ENCODE assay signal across 25 mouse cellular contexts in the genomic region with DNA sequence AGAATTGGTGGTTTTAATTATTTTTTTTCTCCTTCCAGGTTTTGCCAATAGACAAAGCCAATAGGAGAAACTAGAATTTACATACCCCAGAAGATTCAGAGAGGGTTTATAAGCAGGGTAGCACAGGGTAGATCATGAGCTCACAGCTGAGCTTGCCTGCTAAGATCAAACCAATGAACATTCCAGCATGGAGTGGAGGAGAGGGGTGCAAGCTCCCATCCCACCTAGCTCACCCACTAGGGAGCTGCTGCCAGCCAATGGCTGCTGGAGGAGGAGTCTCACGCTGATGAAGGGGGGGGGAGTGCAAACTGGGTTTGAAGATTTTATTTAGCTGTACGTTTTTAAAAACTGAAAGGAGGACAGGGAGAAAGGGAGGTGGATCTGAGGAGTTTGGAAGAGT. TPM values are rescaled to one million over a fixed set of nuclear protein-coding genes. Genes with fewer than 3 reads are reported as not detected.
DNase-seq lines count a peak whose midpoint lies in the region; ATAC-seq lines count a peak whose summit lies in the region.
"Had no signal": no experiment of that assay in that cellular context is flagged by ENCODE, and none has a peak within 500 bp of the region (broad histone marks: within the 10 kb centered on the region; RNA-seq: fewer than 3 reads in every experiment).

No protein-coding gene starts in this region.

- intact Hi-C loops in heart, postnatal 25 days (cut with DNase I) = no loop called here

- peak overlapping the region; percentile 28 for H3K4me3 ChIP-seq in megakaryocyte, embryonic 14.5 days (replicated peaks)
- no peak overlapping the region for H3K4me3 ChIP-seq in midbrain, embryonic 16.5 days (ENCODE audit: low read depth, low read length)
- no peak overlapping the region for H3K4me3 ChIP-seq in midbrain, embryonic 10.5 days
- H3K4me3 ChIP-seq: embryonic facial prominence, embryonic 12.5 days; embryonic facial prominence, embryonic 15.5 days; forebrain, embryonic 12.5 days; heart, adult 2 months; heart, embryonic 12.5 days; heart, embryonic 15.5 days had no signal

- H3K27me3 ChIP-seq in megakaryocyte, embryonic 14.5 days (replicated peaks) = peaks cover 29% of the 10 kb centered on the region
- H3K27me3 ChIP-seq in midbrain, embryonic 16.5 days (ENCODE audit: control insufficient read depth, insufficient read depth, low read depth, low read length) = no peaks in the 10 kb centered on the region
- H3K27me3 ChIP-seq in midbrain, embryonic 10.5 days (ENCODE audit: low read depth, poor library complexity, severe bottlenecking) = no peaks in the 10 kb centered on the region
- H3K27me3 ChIP-seq: embryonic facial prominence, embryonic 12.5 days; embryonic facial prominence, embryonic 15.5 days; forebrain, embryonic 12.5 days; heart, embryonic 12.5 days; heart, embryonic 15.5 days had no signal

- H3K9ac ChIP-seq in midbrain, embryonic 16.5 days (ENCODE audit: low read depth, low read length) = no peak overlapping the region
- H3K9ac ChIP-seq: embryonic facial prominence, embryonic 12.5 days; embryonic facial prominence, embryonic 15.5 days; forebrain, embryonic 12.5 days; heart, embryonic 12.5 days; heart, embryonic 15.5 days; hindbrain, embryonic 14.5 days had no signal

- 24% methylated on average over 2 of the region's 2 CpGs for WGBS in midbrain, embryonic 16.5 days
- 22% methylated on average over 2 of the region's 2 CpGs for WGBS in midbrain, embryonic 10.5 days

- H3K4me2 ChIP-seq in midbrain, embryonic 16.5 days (ENCODE audit: low read length) = no peak overlapping the region
- H3K4me2 ChIP-seq: embryonic facial prominence, embryonic 12.5 days; embryonic facial prominence, embryonic 15.5 days; forebrain, embryonic 12.5 days; heart, embryonic 12.5 days; heart, embryonic 15.5 days; hindbrain, embryonic 14.5 days had no signal

- DNase-seq in heart, adult 11 months = peak; percentile 51
- no peak for DNase-seq in heart, postnatal 25 days (ENCODE audit: low spot score)
- DNase-seq in midbrain, embryonic 10.5 days (ENCODE audit: low spot score) = no peak
- DNase-seq: adrenal gland, adult 2 months; adrenal gland, postnatal 14 days; cerebellum, adult 11 months; cerebellum, adult 2 months; cerebellum, adult 9-11 months; cerebellum, postnatal 25 days; gastrocnemius, postnatal 25 days; heart, adult 2 months; heart, postnatal 10 days; heart, postnatal 4 days had no signal

- no peaks in the 10 kb centered on the region for H3K9me3 ChIP-seq in megakaryocyte, embryonic 14.5 days
- no peaks in the 10 kb centered on the region for H3K9me3 ChIP-seq in midbrain, embryonic 16.5 days (replicated peaks; ENCODE audit: control insufficient read depth, low read length, poor library complexity, severe bottlenecking)
- no peaks in the 10 kb centered on the region for H3K9me3 ChIP-seq in midbrain, embryonic 10.5 days (replicated peaks)
- H3K9me3 ChIP-seq: embryonic facial prominence, embryonic 12.5 days; embryonic facial prominence, embryonic 15.5 days; forebrain, embryonic 12.5 days; heart, embryonic 12.5 days; heart, embryonic 15.5 days had no signal

- no peak overlapping the region for H3K27ac ChIP-seq in midbrain, embryonic 16.5 days (ENCODE audit: low read length)
- no peak overlapping the region for H3K27ac ChIP-seq in midbrain, embryonic 10.5 days (replicated peaks)
- H3K27ac ChIP-seq: embryonic facial prominence, embryonic 12.5 days; forebrain, embryonic 12.5 days; heart, adult 2 months; heart, embryonic 15.5 days; hindbrain, embryonic 14.5 days; hindbrain, postnatal 0 days had no signal

- no peak for ATAC-seq in megakaryocyte, adult 5-6 weeks (ENCODE audit: poor library complexity, severe bottlenecking)
- ATAC-seq in midbrain, embryonic 16.5 days = peak; percentile 58; the same call in 1 of the 2 replicates
- ATAC-seq: CD4-positive, CD25-positive, alpha-beta regulatory T cell, adult 4 months; hindbrain, postnatal 0 days; inflammation-experienced regulatory T-cells, adult 6 months had no signal

- H3K4me1 ChIP-seq in megakaryocyte, embryonic 14.5 days = peaks cover 17% of the 10 kb centered on the region
- peaks cover 7% of the 10 kb centered on the region; the same call in 1 of the 2 replicates for H3K4me1 ChIP-seq in midbrain, embryonic 16.5 days (ENCODE audit: control insufficient read depth, insufficient read depth, low read length)
- peaks cover 54% of the 10 kb centered on the region for H3K4me1 ChIP-seq in midbrain, embryonic 10.5 days

- H3K36me3 ChIP-seq in megakaryocyte, embryonic 14.5 days (replicated peaks; ENCODE audit: low read length) = no peaks in the 10 kb centered on the region
- no peaks in the 10 kb centered on the region for H3K36me3 ChIP-seq in midbrain, embryonic 16.5 days (ENCODE audit: control insufficient read depth, insufficient read depth, low read length)
- peaks cover 28% of the 10 kb centered on the region for H3K36me3 ChIP-seq in midbrain, embryonic 10.5 days
- H3K36me3 ChIP-seq: forebrain, embryonic 12.5 days; heart, embryonic 12.5 days; heart, embryonic 15.5 days had no signal

RNA-seq across cellular contexts. Expression of a gene that starts 14.0 kb away (rescaled TPM):
- total RNA-seq in heart, postnatal 25 days (2021) = 1 to 10 TPM; 5.1 to 9.7 TPM
- 3.1 and 7.6 TPM in 2 replicates for polyA plus RNA-seq in megakaryocyte, embryonic 14.5 days (2012; ENCODE audit: insufficient read depth, low replicate concordance)
- total RNA-seq in megakaryocyte, adult 5-6 weeks (2015) = 0.32 and 0.49 TPM in 2 replicates
- 0.45 and 0.99 TPM in 2 replicates for total RNA-seq in megakaryocyte, adult 5-6 weeks (2017)
- 9.7 and 13.0 TPM in 2 replicates for polyA plus RNA-seq in midbrain, embryonic 16.5 days (2015; fragmentation: Nextera tagmentation; extraction: Ambion mirVana)
- polyA plus RNA-seq in midbrain, embryonic 10.5 days (2016; fragmentation: Nextera tagmentation; extraction: Ambion mirVana) = 127 and 148 TPM in 2 replicates
